Mouse (Mus musculus) neural tube, embryonic 14.5 days (tissue): ENCODE measurements around the gene Actrt2. TPM values are rescaled to one million over a fixed set of nuclear protein-coding genes. Genes with fewer than 3 reads are reported as not detected.

Source experiments
- ATAC-seq: fragments of 200-750 bp; cut with Nextera tagmentation; 2 replicates; pipeline ENCODE4 v1.8.0; 2017; ENCODE audit warnings: low read depth, mild to moderate bottlenecking, moderate TSS enrichment, moderate library complexity
- H3K27ac ChIP-seq: fragments of 300-500 bp; sonication (generic); 2 replicates; pipeline ENCODE4 v1.5.1; 2014; ENCODE audit warnings: low read depth, mild to moderate bottlenecking, control low read depth, low read length, moderate library complexity, mixed read lengths
- H3K27me3 ChIP-seq: fragments of 300-500 bp; sonication (generic); 2 replicates; pipeline ENCODE4 v1.6.1; 2014; ENCODE audit warnings: low read length; ENCODE audit not compliant: control insufficient read depth, insufficient read depth
- H3K36me3 ChIP-seq: fragments of 300-500 bp; sonication (generic); 2 replicates; pipeline ENCODE4 v1.6.1; 2014; ENCODE audit warnings: low read length, mixed read lengths; ENCODE audit not compliant: control insufficient read depth, insufficient read depth
- H3K4me1 ChIP-seq: fragments of 300-500 bp; sonication (generic); 2 replicates; pipeline ENCODE4 v1.6.1; 2014; ENCODE audit warnings: low read length; ENCODE audit not compliant: control insufficient read depth, insufficient read depth
- H3K4me2 ChIP-seq: fragments of 300-500 bp; sonication (generic); 2 replicates; pipeline ENCODE4 v1.6.1; 2014; ENCODE audit warnings: mild to moderate bottlenecking, low read depth, low read length, control low read depth
- H3K4me3 ChIP-seq: fragments of 300-500 bp; sonication (generic); 2 replicates; pipeline ENCODE4 v1.5.1; 2014; ENCODE audit warnings: low read depth, low read length, control low read depth, mixed read lengths
- H3K9ac ChIP-seq: fragments of 300-500 bp; sonication (generic); replicated peaks from 2 replicates; pipeline ENCODE4 v1.6.1; 2014; ENCODE audit warnings: low read depth, mild to moderate bottlenecking, control low read depth, low read length, mixed read lengths
- H3K9me3 ChIP-seq: fragments of 300-500 bp; sonication (generic); 2 replicates; pipeline ENCODE4 v1.6.1; 2016; ENCODE audit warnings: low read length; ENCODE audit not compliant: control insufficient read depth
- WGBS: fragments of 180-500 bp; shearing (Covaris S2); extraction: QIAGEN DNeasy Blood & Tissue Kit; methylation state at CpG from one replicate; pipeline ENCODE4 v1.1.7; 2014; 5-methylcytosine and 5-hydroxymethylcytosine counted together
- polyA plus RNA-seq: library from polyadenylated mRNA; unstranded; fragments of >200 nt; fragmentation: Nextera tagmentation; extraction: Ambion mirVana; gene quantifications from 2 replicates; pipeline ENCODE4 v1.2.1, GENCODE M21; 2014

Actrt2 gene
- polyA plus RNA-seq, 1 experiment from 2014 or later, result not detected

GRCm38 (mm10) chr4:154627419-154628142 is 40.1 kb downstream of the Actrt2 start:
- Histone ChIP-seq H3K4me3 (no peak overlapping the region), H3K4me2 (no peak overlapping the region), H3K27ac (no peak overlapping the region), H3K4me1 (peaks cover 16% of the 10 kb centered on the region), H3K36me3 (no peaks in the 10 kb centered on the region), H3K9ac (no peak overlapping the region), H3K9me3 (no peaks in the 10 kb centered on the region), H3K27me3 (peaks cover 9% of the 10 kb centered on the region)
- no peak for ATAC-seq
- WGBS, result 95% methylated on average over 5 of the region's 5 CpGs

- no peak for ATAC-seq
Measured at GRCm38 (mm10) chr4:154626282-154626681, 41.4 kb downstream of the Actrt2 start.

GRCm38 (mm10) chr4:154625710-154626109 is 42.0 kb downstream of the Actrt2 start:
- H3K9ac ChIP-seq, result no peak overlapping the region
- peaks cover 16% of the 10 kb centered on the region for H3K4me1 ChIP-seq
- H3K36me3 ChIP-seq, result no peaks in the 10 kb centered on the region
- 53% methylated on average over 14 of the region's 14 CpGs for WGBS
- H3K27me3 ChIP-seq, result peaks cover 10% of the 10 kb centered on the region; the same call in 1 of the 2 replicates
- no peak overlapping the region for H3K4me2 ChIP-seq
- no peak for ATAC-seq
- H3K27ac ChIP-seq, result no peak overlapping the region
- no peak overlapping the region for H3K4me3 ChIP-seq
- no peaks in the 10 kb centered on the region for H3K9me3 ChIP-seq

More at GRCm38 (mm10) chr4:154626282-154626681, 41.4 kb downstream of the Actrt2 start:
- Histone ChIP-seq H3K4me3 (no peak overlapping the region), H3K27me3 (peaks cover 10% of the 10 kb centered on the region), H3K9ac (no peak overlapping the region), H3K4me2 (no peak overlapping the region), H3K27ac (no peak overlapping the region), H3K9me3 (no peaks in the 10 kb centered on the region), H3K36me3 (no peaks in the 10 kb centered on the region), H3K4me1 (peaks cover 16% of the 10 kb centered on the region)
- 97% methylated on average over 2 of the region's 2 CpGs for WGBS

- 79% methylated on average over 3 of the region's 3 CpGs for WGBS
- Histone ChIP-seq H3K4me3 (no peak overlapping the region), H3K9ac (no peak overlapping the region), H3K27me3 (peaks cover 3% of the 10 kb centered on the region; the same call in 1 of the 2 replicates), H3K9me3 (no peaks in the 10 kb centered on the region), H3K36me3 (no peaks in the 10 kb centered on the region), H3K4me2 (no peak overlapping the region), H3K27ac (no peak overlapping the region), H3K4me1 (peaks cover 16% of the 10 kb centered on the region)
- ATAC-seq, result no peak
Measured at GRCm38 (mm10) chr4:154623241-154623640, 44.4 kb downstream of the Actrt2 start.

- Histone ChIP-seq H3K9me3 (no peaks in the 10 kb centered on the region), H3K9ac (no peak overlapping the region), H3K27ac (no peak overlapping the region), H3K27me3 (peaks cover 3% of the 10 kb centered on the region; the same call in 1 of the 2 replicates), H3K36me3 (no peaks in the 10 kb centered on the region), H3K4me2 (no peak overlapping the region), H3K4me1 (peaks cover 15% of the 10 kb centered on the region), H3K4me3 (no peak overlapping the region)
- no peak for ATAC-seq
- 97% methylated on average over 4 of the region's 4 CpGs for WGBS
Measured at GRCm38 (mm10) chr4:154622521-154622920, 45.1 kb downstream of the Actrt2 start.

Other genes starting within 250 kb of the Actrt2 start
- 4.6 and 5.7 TPM in 2 replicates for gene Prdm16, start 31.0 kb downstream of the Actrt2 start, polyA plus RNA-seq
- 1.1 and 1.3 TPM in 2 replicates for gene Ttc34, start 169.6 kb upstream of the Actrt2 start, polyA plus RNA-seq
- 0.40 and 0.50 TPM in 2 replicates for gene Mmel1, start 201.7 kb upstream of the Actrt2 start, polyA plus RNA-seq
- 51.9 and 64.7 TPM in 2 replicates for gene Fam213b, start 231.3 kb upstream of the Actrt2 start, polyA plus RNA-seq